Mouse (Mus musculus) heart, embryonic 11.5 days (tissue): Measurements from ENCODE around the gene Zfp503. TPM values are rescaled to one million over a fixed set of nuclear protein-coding genes. Genes with fewer than 3 reads are reported as not detected.

Source experiments
- ATAC-seq: fragments of 200-750 bp; cut with Nextera tagmentation; replicated peaks from 2 replicates; pipeline ENCODE4 v1.8.0; 2017; ENCODE audit warnings: moderate library complexity; ENCODE audit not compliant: insufficient number of reproducible peaks, low FRiP score, low TSS enrichment
- H3K27ac ChIP-seq: fragments of 300-500 bp; sonication (generic); 2 replicates; pipeline ENCODE4 v1.5.1; 2014; ENCODE audit warnings: mild to moderate bottlenecking, low read depth, low read length
- H3K27me3 ChIP-seq: fragments of 300-500 bp; sonication (generic); 2 replicates; pipeline ENCODE4 v1.6.1; 2014; ENCODE audit warnings: mild to moderate bottlenecking, low read length, mixed read lengths; ENCODE audit not compliant: control insufficient read depth, insufficient read depth
- H3K36me3 ChIP-seq: fragments of 300-500 bp; sonication (generic); 2 replicates; pipeline ENCODE4 v1.6.1; 2014; ENCODE audit warnings: mild to moderate bottlenecking, low read length, moderate library complexity, mixed read lengths; ENCODE audit not compliant: control insufficient read depth, insufficient read depth
- H3K4me1 ChIP-seq: fragments of 300-500 bp; sonication (generic); 2 replicates; pipeline ENCODE4 v1.6.1; 2014; ENCODE audit warnings: low read length; ENCODE audit not compliant: control insufficient read depth, insufficient read depth
- H3K4me2 ChIP-seq: fragments of 300-500 bp; sonication (generic); 2 replicates; pipeline ENCODE4 v1.6.1; 2014; ENCODE audit warnings: mild to moderate bottlenecking, moderate library complexity
- H3K4me3 ChIP-seq: fragments of 300-500 bp; sonication (generic); 2 replicates; pipeline ENCODE4 v1.5.1; 2014; ENCODE audit warnings: low read depth, low read length
- H3K9ac ChIP-seq: fragments of 300-500 bp; sonication (generic); 2 replicates; pipeline ENCODE4 v1.6.1; 2014; ENCODE audit warnings: mild to moderate bottlenecking, low read depth, low read length, moderate library complexity
- H3K9me3 ChIP-seq: fragments of 300-500 bp; sonication (generic); replicated peaks from 2 replicates; pipeline ENCODE4 v1.6.1; 2016; ENCODE audit warnings: low read length; ENCODE audit not compliant: control insufficient read depth
- WGBS: fragments of 180-500 bp; shearing (Covaris S2); extraction: QIAGEN DNeasy Blood & Tissue Kit; methylation state at CpG from one replicate; pipeline ENCODE4 v1.1.7; 2014; ENCODE audit not compliant: insufficient replicate concordance; 5-methylcytosine and 5-hydroxymethylcytosine counted together
- microRNA-seq: library from miRNA; unstranded; fragments of <30 nt; microRNA quantifications from one replicate; pipeline ENCODE4, GENCODE M21; 2016; ENCODE audit warnings: borderline number of aligned reads
- polyA plus RNA-seq: library from polyadenylated mRNA; unstranded; fragments of >200 nt; fragmentation: Nextera tagmentation; extraction: Ambion mirVana; gene quantifications from 2 replicates; pipeline ENCODE4 v1.2.1, GENCODE M21; 2014

The Zfp503 gene
- polyA plus RNA-seq, 1 experiment from 2014 or later = 3.3 TPM

- Histone ChIP-seq H3K9ac (no peak overlapping the region), H3K27ac (no peak overlapping the region), H3K4me3 (no peak overlapping the region), H3K27me3 (no peaks in the 10 kb centered on the region), H3K9me3 (no peaks in the 10 kb centered on the region), H3K4me2 (no peak overlapping the region), H3K36me3 (no peaks in the 10 kb centered on the region), H3K4me1 (no peaks in the 10 kb centered on the region; the same call in 1 of the 2 replicates)
- 75% methylated on average over 6 of the region's 6 CpGs for WGBS
- no peak for ATAC-seq
Observed at GRCm38 (mm10) chr14:21936102-21936630, 53.2 kb downstream of the Zfp503 start.

Small RNAs within 50 kb of the gene (microRNA-seq; reads per million reads assigned to microRNA genes)
- not detected for gene Gm27532

Other genes with a start within 250 kb of the Zfp503 start
- gene Samd8, start 239.1 kb downstream of the Zfp503 start, polyA plus RNA-seq = 10.8 TPM in 2 replicates
- not detected in 2 replicates for gene Dusp13, start 238.4 kb downstream of the Zfp503 start, polyA plus RNA-seq
- gene Vdac2, start 164.4 kb downstream of the Zfp503 start, polyA plus RNA-seq = 434 and 456 TPM in 2 replicates
- gene Comtd1, start 140.6 kb downstream of the Zfp503 start, polyA plus RNA-seq = 38.6 and 44.5 TPM in 2 replicates
- 0.23 and 0.70 TPM in 2 replicates for gene Lrmda, start 30.1 kb upstream of the Zfp503 start, polyA plus RNA-seq